Mouse (Mus musculus) heart, postnatal 0 days (tissue): ENCODE data around the gene Gas2l2.

ENCODE experiments used
- CTCF ChIP-seq: IDR thresholded peaks from 2 replicates; pipeline ENCODE4 v1.5.1; 2016; ENCODE audit warnings: antibody characterized with exemption, control low read depth, low read depth
- EP300 ChIP-seq: IDR thresholded peaks from 2 replicates; pipeline ENCODE4 v1.6.1; 2016; ENCODE audit warnings: antibody characterized with exemption, low read depth

DNA sequence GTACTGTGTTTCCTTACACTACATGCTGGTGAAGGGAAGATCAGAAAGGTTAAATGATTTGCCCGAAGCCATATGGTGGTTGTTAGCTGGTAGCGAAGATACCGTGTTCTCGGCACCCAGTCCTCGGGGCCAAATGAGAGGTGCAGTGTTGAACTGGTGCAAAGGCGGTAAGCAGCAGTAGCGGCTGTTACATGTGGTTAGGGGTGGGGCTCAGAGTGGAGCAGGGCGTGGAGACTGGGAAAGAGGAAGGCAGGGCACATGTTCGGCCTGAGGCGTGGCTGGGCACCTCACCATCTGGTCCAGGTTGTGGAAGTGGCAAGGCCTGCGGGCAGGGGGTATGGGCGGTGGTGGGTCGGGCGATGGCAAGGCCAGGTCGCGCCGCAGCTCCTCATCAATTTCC lies 2.3 kb downstream of the Gas2l2 start:
- TF ChIP-seq CTCF (no peak), EP300 (no peak)
